Mouse (Mus musculus): ENCODE results near the gene Cdkl2. TPM values are rescaled to one million over a fixed set of nuclear protein-coding genes. Genes with fewer than 3 reads are reported as not detected.

Gene Cdkl2
- total RNA-seq, 2 experiments from 2014 or later, result 3.7 to 4.1 TPM

Other genes starting within 250 kb of the Cdkl2 start
- 10 to 100 TPM; 23.2 to 26.9 TPM for gene Rchy1, start 80.8 kb downstream of the Cdkl2 start, total RNA-seq (2021)
- gene Odaph, start 56.4 kb downstream of the Cdkl2 start, total RNA-seq (2021), result not detected
- 10 to 100 TPM; 48.8 to 51.7 TPM for gene G3bp2, start 39.8 kb upstream of the Cdkl2 start, total RNA-seq (2021)
- gene Uso1, start 94.1 kb upstream of the Cdkl2 start, total RNA-seq (2021), result 10 to 100 TPM; 56.6 to 58.4 TPM
- not detected for gene U90926, start 171.5 kb upstream of the Cdkl2 start, total RNA-seq (2021)
- not detected for gene Ppef2, start 212.4 kb upstream of the Cdkl2 start, total RNA-seq (2021)
- gene Naaa, start 234.3 kb upstream of the Cdkl2 start, total RNA-seq (2021), result 10 to 100 TPM in 1 of 2 experiments, 1 to 10 TPM in 1; 5.1 to 10.1 TPM